Mouse (Mus musculus) cortical plate, adult 2 months (tissue): ENCODE measurements around the gene Kif13a.

Source experiments
- CTCF ChIP-seq: fragments of 200-500 bp; IDR thresholded peaks from 2 replicates; pipeline ENCODE4 v1.5.1; 2011; ENCODE audit warnings: mild to moderate bottlenecking, control low read depth, low read length; ENCODE audit not compliant: insufficient read depth; ENCODE audit errors: extremely low read depth
- POLR2A ChIP-seq: fragments of 200-500 bp; IDR thresholded peaks from 2 replicates; pipeline ENCODE4 v1.6.1; 2011; ENCODE audit warnings: mild to moderate bottlenecking, low read length, control low read depth; ENCODE audit not compliant: insufficient read depth; ENCODE audit errors: extremely low read depth

- TF ChIP-seq POLR2A (no peak), CTCF (no peak)
Observed at GRCm38 (mm10) chr13:46788452-46788851, 141.2 kb downstream of the Kif13a start.
